Mouse (Mus musculus) limb, embryonic 12.5 days (tissue): ENCODE measurements around the gene Gm21885. TPM values are rescaled to one million over a fixed set of nuclear protein-coding genes. Genes with fewer than 3 reads are reported as not detected.

Experiments
- ATAC-seq: fragments of 200-750 bp; cut with Nextera tagmentation; 2 replicates; pipeline ENCODE4 v1.8.0; 2017; ENCODE audit warnings: low read depth, moderate TSS enrichment; ENCODE audit not compliant: insufficient number of reproducible peaks, insufficient read depth, low FRiP score, low TSS enrichment
- H3K27ac ChIP-seq: fragments of 300-500 bp; sonication (generic); 2 replicates; pipeline ENCODE4 v1.5.1; 2016; ENCODE audit warnings: mild to moderate bottlenecking, moderate library complexity
- H3K27me3 ChIP-seq: fragments of 300-500 bp; sonication (generic); 2 replicates; pipeline ENCODE4 v1.6.1; 2016; ENCODE audit warnings: mild to moderate bottlenecking, moderate library complexity
- H3K36me3 ChIP-seq: fragments of 300-500 bp; sonication (generic); 2 replicates; pipeline ENCODE4 v1.6.1; 2016; ENCODE audit warnings: mild to moderate bottlenecking, moderate library complexity
- H3K4me1 ChIP-seq: fragments of 300-500 bp; sonication (generic); replicated peaks from 2 replicates; pipeline ENCODE4 v1.6.1; 2016
- H3K4me2 ChIP-seq: fragments of 300-500 bp; sonication (generic); 2 replicates; pipeline ENCODE4 v1.6.1; 2016; ENCODE audit warnings: mild to moderate bottlenecking, moderate library complexity
- H3K4me3 ChIP-seq: fragments of 300-500 bp; sonication (generic); replicated peaks from 2 replicates; pipeline ENCODE4 v1.5.1; 2016; ENCODE audit warnings: mild to moderate bottlenecking
- H3K9ac ChIP-seq: fragments of 300-500 bp; sonication (generic); replicated peaks from 2 replicates; pipeline ENCODE4 v1.6.1; 2016; ENCODE audit warnings: mild to moderate bottlenecking, moderate library complexity
- H3K9me3 ChIP-seq: fragments of 300-500 bp; sonication (generic); 2 replicates; pipeline ENCODE4 v1.6.1; 2016; ENCODE audit warnings: mild to moderate bottlenecking, moderate library complexity
- WGBS: fragments of 180-500 bp; shearing (Covaris S2); methylation state at CpG from one replicate; pipeline ENCODE4 v1.1.7; 2016; 5-methylcytosine and 5-hydroxymethylcytosine counted together
- polyA plus RNA-seq: library from polyadenylated mRNA; unstranded; fragments of >200 nt; fragmentation: Nextera tagmentation; extraction: Ambion mirVana; gene quantifications from 2 replicates; pipeline ENCODE4 v1.2.1, GENCODE M21; 2016

Gm21885 gene
- polyA plus RNA-seq, 1 experiment from 2014 or later = not detected

- no peak overlapping the region for H3K9ac ChIP-seq
- WGBS = 90% methylated on average over 6 of the region's 6 CpGs
- ATAC-seq = no peak
- H3K36me3 ChIP-seq = peaks cover 36% of the 10 kb centered on the region
- H3K27me3 ChIP-seq = no peaks in the 10 kb centered on the region
- H3K4me1 ChIP-seq = peaks cover 10% of the 10 kb centered on the region; the same call in 1 of the 2 replicates
- no peak overlapping the region for H3K4me2 ChIP-seq
- H3K9me3 ChIP-seq = no peaks in the 10 kb centered on the region
- H3K4me3 ChIP-seq = no peak overlapping the region
- H3K27ac ChIP-seq = no peak overlapping the region
Measured at GRCm38 (mm10) chr11:94332726-94333125, 51.1 kb downstream of the Gm21885 start.

GRCm38 (mm10) chr11:94334386-94334968 is 52.8 kb downstream of the Gm21885 start:
- Histone ChIP-seq H3K9me3 (no peaks in the 10 kb centered on the region), H3K27ac (no peak overlapping the region), H3K4me2 (no peak overlapping the region), H3K27me3 (no peaks in the 10 kb centered on the region), H3K9ac (no peak overlapping the region), H3K4me1 (peaks cover 10% of the 10 kb centered on the region; the same call in 1 of the 2 replicates), H3K4me3 (no peak overlapping the region), H3K36me3 (peaks cover 54% of the 10 kb centered on the region)
- no peak for ATAC-seq
- WGBS = 91% methylated on average over 8 of the region's 8 CpGs

Other genes with a start within 250 kb of the Gm21885 start
- 36.8 and 37.1 TPM in 2 replicates for gene Tob1, start 70.4 kb upstream of the Gm21885 start, polyA plus RNA-seq
- 20.6 and 22.6 TPM in 2 replicates for gene Wfikkn2, start 35.9 kb upstream of the Gm21885 start, polyA plus RNA-seq
- gene Luc7l3, start 40.1 kb downstream of the Gm21885 start, polyA plus RNA-seq = 143 and 148 TPM in 2 replicates
- gene Ankrd40, start 46.1 kb downstream of the Gm21885 start, polyA plus RNA-seq = 23.9 and 35.0 TPM in 2 replicates
- gene Abcc3, start 111.1 kb downstream of the Gm21885 start, polyA plus RNA-seq = 0.63 and 0.84 TPM in 2 replicates
- 25.5 and 26.9 TPM in 2 replicates for gene Cacna1g, start 192.3 kb downstream of the Gm21885 start, polyA plus RNA-seq
- gene Spata20, start 204.3 kb downstream of the Gm21885 start, polyA plus RNA-seq = 0.20 and 0.40 TPM in 2 replicates
- gene Epn3, start 218.1 kb downstream of the Gm21885 start, polyA plus RNA-seq = 2.8 and 4.1 TPM in 2 replicates
- 5.1 and 7.0 TPM in 2 replicates for gene Mycbpap, start 239.9 kb downstream of the Gm21885 start, polyA plus RNA-seq